Mouse (Mus musculus) midbrain, embryonic 11.5 days (tissue): Measurements from ENCODE around the gene Fem1b. TPM values are rescaled to one million over a fixed set of nuclear protein-coding genes. Genes with fewer than 3 reads are reported as not detected.
"Not testable (repeated sequence)": the region's sequence is repeated elsewhere in the genome, so short reads cannot be mapped to it uniquely, and the experiment has no call there.

Experiments used
- ATAC-seq: fragments of 200-750 bp; cut with Nextera tagmentation; 2 replicates; pipeline ENCODE4 v1.8.0; 2017; ENCODE audit warnings: moderate TSS enrichment, moderate library complexity; ENCODE audit not compliant: low FRiP score
- DNase-seq: peaks from one replicate; pipeline ENCODE4 v3.0.0; 2015; ENCODE audit warnings: low spot score; ENCODE audit errors: missing footprints
- H3K27ac ChIP-seq: fragments of 300-500 bp; sonication (generic); 2 replicates; pipeline ENCODE4 v1.5.1; 2014; ENCODE audit warnings: low read depth, low read length
- H3K27me3 ChIP-seq: fragments of 300-500 bp; sonication (generic); 2 replicates; pipeline ENCODE4 v1.6.1; 2014; ENCODE audit warnings: mild to moderate bottlenecking, low read length, moderate library complexity, mixed read lengths; ENCODE audit not compliant: control insufficient read depth, insufficient read depth
- H3K36me3 ChIP-seq: fragments of 300-500 bp; sonication (generic); 2 replicates; pipeline ENCODE4 v1.6.1; 2014; ENCODE audit warnings: mild to moderate bottlenecking, low read length, moderate library complexity, mixed read lengths; ENCODE audit not compliant: control insufficient read depth, insufficient read depth
- H3K4me1 ChIP-seq: fragments of 300-500 bp; sonication (generic); 2 replicates; pipeline ENCODE4 v1.6.1; 2014; ENCODE audit warnings: low read length; ENCODE audit not compliant: control insufficient read depth, insufficient read depth
- H3K4me2 ChIP-seq: fragments of 300-500 bp; sonication (generic); 2 replicates; pipeline ENCODE4 v1.6.1; 2014; ENCODE audit warnings: mild to moderate bottlenecking, moderate library complexity
- H3K4me3 ChIP-seq: fragments of 300-500 bp; sonication (generic); 2 replicates; pipeline ENCODE4 v1.5.1; 2014; ENCODE audit warnings: low read depth, low read length
- H3K9ac ChIP-seq: fragments of 300-500 bp; sonication (generic); 2 replicates; pipeline ENCODE4 v1.6.1; 2014; ENCODE audit warnings: low read length
- H3K9me3 ChIP-seq: fragments of 300-500 bp; sonication (generic); 2 replicates; pipeline ENCODE4 v1.6.1; 2016; ENCODE audit warnings: low read length; ENCODE audit not compliant: control insufficient read depth
- WGBS: fragments of 180-500 bp; shearing (Covaris S2); extraction: QIAGEN DNeasy Blood & Tissue Kit; methylation state at CpG from one replicate; pipeline ENCODE4 v1.1.7; 2014; 5-methylcytosine and 5-hydroxymethylcytosine counted together
- polyA plus RNA-seq: library from polyadenylated mRNA; unstranded; fragments of >200 nt; fragmentation: Nextera tagmentation; extraction: Ambion mirVana; gene quantifications from 2 replicates; pipeline ENCODE4 v1.2.1, GENCODE M21; 2014

Gene Fem1b
- polyA plus RNA-seq, 1 experiment from 2014 or later = 63.7 TPM

DNA sequence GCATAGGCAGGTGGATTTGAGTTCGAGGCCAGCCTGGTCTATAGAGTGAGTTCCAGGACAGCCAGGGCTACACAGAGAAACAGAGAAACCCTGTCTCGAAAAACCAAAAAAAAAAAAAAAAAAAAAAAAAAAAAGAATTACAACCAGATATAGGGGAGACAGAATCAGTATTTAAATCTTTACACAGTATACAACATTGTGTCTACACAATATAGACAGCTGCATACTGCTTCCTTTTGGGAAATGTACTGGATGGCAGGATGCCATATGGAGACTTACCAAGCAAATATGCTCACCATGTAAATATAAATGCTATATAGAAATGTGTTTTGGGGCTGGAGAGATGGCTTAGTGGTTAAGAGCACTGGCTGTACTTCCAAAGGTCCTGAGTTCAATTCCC, 12.5 kb downstream of the Fem1b start:
- H3K36me3 ChIP-seq = peaks cover 10% of the 10 kb centered on the region
- H3K4me1 ChIP-seq, H3K9me3 ChIP-seq, H3K4me3 ChIP-seq, H3K27ac ChIP-seq, H3K27me3 ChIP-seq, H3K9ac ChIP-seq, DNase-seq, H3K4me2 ChIP-seq, ATAC-seq: not testable (repeated sequence)
- WGBS = 100% methylated on average over 2 of the region's 2 CpGs

DNA sequence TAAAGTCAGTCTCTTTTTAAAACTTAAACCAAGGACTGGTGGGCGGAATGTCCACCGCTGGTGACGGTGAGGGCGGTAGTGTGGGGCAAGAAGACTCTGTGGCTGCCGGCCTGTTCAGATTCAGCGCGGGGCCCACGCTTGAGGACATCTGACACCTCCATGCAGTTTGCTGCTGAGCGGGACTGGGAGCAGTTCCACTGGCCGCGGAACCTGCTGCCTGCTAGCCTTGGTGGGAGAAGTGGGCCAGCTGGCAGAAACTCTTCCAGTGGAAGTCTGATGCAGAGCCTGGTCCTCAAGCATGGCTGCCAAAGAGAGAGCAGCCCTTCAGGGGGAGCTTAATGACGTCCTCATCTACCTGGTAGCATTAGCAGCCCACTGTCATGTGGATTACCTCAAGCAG, 21.9 kb downstream of the Fem1b start:
- H3K4me1 ChIP-seq = no peaks in the 10 kb centered on the region
- 90% methylated on average over 12 of the region's 12 CpGs for WGBS

DNA sequence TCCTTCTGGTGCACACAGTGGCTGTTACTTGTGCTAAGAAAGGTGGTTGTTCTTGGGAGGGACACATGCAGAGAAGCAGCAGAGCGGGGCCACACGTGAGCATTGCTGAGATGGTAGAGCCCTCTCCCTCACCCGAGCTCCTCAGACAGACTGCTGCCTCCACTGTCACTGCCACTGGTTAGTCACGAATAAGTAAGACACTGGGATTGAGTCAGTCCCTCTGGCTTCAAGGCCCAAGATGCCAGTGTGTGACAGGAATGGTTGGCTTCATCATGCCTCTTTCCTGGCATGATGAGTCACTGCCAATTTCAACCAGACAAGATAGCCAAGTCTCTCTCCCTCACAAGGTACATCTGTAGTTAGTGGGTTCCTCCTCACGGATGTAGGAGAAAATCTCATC, 25.0 kb downstream of the Fem1b start:
- WGBS = 64% methylated on average over 5 of the region's 5 CpGs
- no peak overlapping the region for H3K4me2 ChIP-seq
- no peak overlapping the region for H3K27ac ChIP-seq
- no peaks in the 10 kb centered on the region for H3K9me3 ChIP-seq
- no peak overlapping the region for H3K9ac ChIP-seq
- no peaks in the 10 kb centered on the region for H3K36me3 ChIP-seq
- peaks cover 18% of the 10 kb centered on the region for H3K4me1 ChIP-seq
- H3K27me3 ChIP-seq = no peaks in the 10 kb centered on the region
- DNase-seq (no peak), ATAC-seq (no peak)
- H3K4me3 ChIP-seq = no peak overlapping the region

More for the DNA sequence above, 21.9 kb downstream of the Fem1b start:
- no peak overlapping the region for H3K9ac ChIP-seq
- DNase-seq (no peak), ATAC-seq (no peak)
- H3K36me3 ChIP-seq = no peaks in the 10 kb centered on the region
- H3K4me3 ChIP-seq = no peak overlapping the region
- H3K4me2 ChIP-seq = no peak overlapping the region
- no peaks in the 10 kb centered on the region for H3K27me3 ChIP-seq
- H3K9me3 ChIP-seq = no peaks in the 10 kb centered on the region
- no peak overlapping the region for H3K27ac ChIP-seq

DNA sequence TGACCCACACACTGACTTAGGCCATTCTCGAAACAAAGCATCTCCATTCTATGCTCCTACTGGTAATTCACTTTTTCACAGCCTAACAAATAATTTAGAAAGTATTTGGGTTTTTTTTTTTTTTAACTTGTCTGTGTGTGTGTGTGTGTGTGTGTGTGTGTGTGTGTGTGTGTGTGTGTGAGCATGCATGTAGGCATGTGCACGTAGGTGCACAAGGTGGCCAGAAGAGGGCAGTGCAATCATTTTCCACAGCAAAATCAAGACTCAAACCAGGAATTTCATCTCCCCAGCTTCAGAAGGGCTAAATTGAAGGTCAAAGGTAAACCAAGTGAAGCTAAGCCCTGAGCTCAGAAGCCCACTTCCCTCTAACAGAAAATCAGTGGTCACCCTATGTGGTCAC, 27.5 kb downstream of the Fem1b start:
- H3K4me1 ChIP-seq = peaks cover 21% of the 10 kb centered on the region
- no peaks in the 10 kb centered on the region for H3K36me3 ChIP-seq
- no peaks in the 10 kb centered on the region for H3K27me3 ChIP-seq
- H3K27ac ChIP-seq = no peak overlapping the region
- WGBS = 93% methylated on average over 2 of the region's 2 CpGs
- no peaks in the 10 kb centered on the region for H3K9me3 ChIP-seq
- H3K4me3 ChIP-seq = no peak overlapping the region
- H3K4me2 ChIP-seq = no peak overlapping the region
- DNase-seq = no peak
- H3K9ac ChIP-seq = no peak overlapping the region
- ATAC-seq = no peak

DNA sequence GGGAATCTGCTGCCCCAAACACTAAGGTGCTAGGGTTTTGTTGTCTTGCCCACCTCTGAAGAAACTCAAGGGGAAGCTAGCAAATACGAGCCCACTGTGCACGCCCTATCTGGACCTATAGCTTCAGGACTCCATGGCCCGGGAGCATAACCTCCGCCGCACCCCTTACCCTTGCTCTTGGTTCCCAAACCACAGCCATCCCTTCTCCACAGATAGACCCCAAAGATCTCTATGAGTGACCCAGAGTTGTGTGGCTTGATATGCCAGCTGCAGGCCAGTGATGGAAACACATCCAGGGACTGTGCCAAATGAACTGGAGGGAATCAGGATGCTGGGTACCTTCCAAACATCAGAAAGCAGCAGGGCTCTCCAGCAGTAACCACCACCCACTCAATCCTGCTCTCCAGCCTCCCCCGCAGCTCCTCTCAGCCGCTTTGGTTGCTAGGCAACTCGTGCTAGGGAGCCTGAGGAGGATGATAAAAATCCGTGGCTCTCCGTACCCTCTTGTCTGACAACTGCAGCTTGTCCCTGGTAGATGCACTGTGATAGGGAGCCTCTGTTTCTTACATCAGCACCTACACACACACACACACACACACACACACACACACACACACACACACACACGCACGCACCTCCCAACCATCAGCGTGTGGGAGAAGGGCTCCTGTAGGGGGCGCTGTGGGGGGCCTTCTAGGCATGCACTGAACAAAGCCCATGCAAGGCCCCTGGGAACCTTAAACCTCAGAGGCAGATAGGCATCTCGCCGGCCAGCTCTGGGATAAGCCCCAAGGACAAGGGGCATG, 28.6 kb downstream of the Fem1b start:
- ATAC-seq (peak; percentile 81), DNase-seq (peak; percentile 97)
- no peaks in the 10 kb centered on the region for H3K27me3 ChIP-seq
- H3K27ac ChIP-seq = peak overlapping the region; percentile 36; the same call in 1 of the 2 replicates
- H3K36me3 ChIP-seq = no peaks in the 10 kb centered on the region
- no peak overlapping the region; the same call in 1 of the 2 replicates for H3K9ac ChIP-seq
- 32% methylated on average over 15 of the region's 16 CpGs for WGBS
- no peaks in the 10 kb centered on the region for H3K9me3 ChIP-seq
- peak overlapping the region; percentile 12; the same call in 1 of the 2 replicates for H3K4me2 ChIP-seq
- no peak overlapping the region for H3K4me3 ChIP-seq
- H3K4me1 ChIP-seq = peaks cover 21% of the 10 kb centered on the region

DNA sequence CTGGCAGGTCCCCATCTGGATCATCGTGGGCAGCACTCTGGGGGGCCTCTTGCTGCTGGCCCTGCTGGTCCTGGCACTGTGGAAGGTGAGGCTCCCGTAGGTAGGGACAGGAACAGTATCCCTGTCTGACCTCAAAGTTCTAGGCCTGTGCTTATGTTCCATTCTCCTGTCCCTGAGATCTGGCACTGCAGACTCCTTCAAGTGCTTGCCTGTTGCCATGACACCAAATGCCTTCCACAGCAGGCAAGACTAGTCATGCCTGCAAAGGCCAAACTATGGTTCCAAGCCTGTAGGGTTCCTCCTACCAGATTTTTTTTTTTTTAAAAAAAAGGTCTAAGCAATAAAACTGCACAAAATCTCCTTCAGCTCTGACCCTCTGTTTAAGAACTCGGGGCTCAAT, 29.8 kb downstream of the Fem1b start:
- H3K27ac ChIP-seq = no peak overlapping the region

DNA sequence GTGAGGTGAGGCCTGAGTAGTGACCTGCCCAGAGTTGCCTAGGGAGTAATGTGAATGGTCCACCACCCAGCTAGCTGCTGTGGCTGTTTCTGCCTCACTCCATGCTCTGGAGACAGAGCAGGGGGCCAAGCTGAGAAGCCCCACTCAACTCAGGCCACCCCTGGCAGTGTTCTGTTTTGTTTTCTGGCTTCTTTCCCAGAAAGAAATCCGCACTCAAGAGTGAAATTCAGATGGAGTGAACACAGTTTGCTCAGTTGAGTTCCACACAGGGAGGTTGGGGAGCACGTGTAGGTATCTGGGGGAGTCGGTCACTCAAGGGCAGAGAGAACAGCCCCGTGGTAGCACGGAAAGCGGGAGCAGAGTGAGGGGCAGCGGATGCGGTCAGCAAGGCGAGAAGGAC, 33.0 kb downstream of the Fem1b start:
- H3K9me3 ChIP-seq = no peaks in the 10 kb centered on the region
- WGBS = 90% methylated on average over 9 of the region's 9 CpGs
- ATAC-seq (no peak), DNase-seq (no peak)
- H3K36me3 ChIP-seq = no peaks in the 10 kb centered on the region
- H3K4me1 ChIP-seq = peaks cover 21% of the 10 kb centered on the region
- no peak overlapping the region for H3K9ac ChIP-seq
- no peaks in the 10 kb centered on the region for H3K27me3 ChIP-seq
- H3K27ac ChIP-seq = no peak overlapping the region
- no peak overlapping the region for H3K4me2 ChIP-seq
- H3K4me3 ChIP-seq = no peak overlapping the region

More for the DNA sequence above, 29.8 kb downstream of the Fem1b start:
- Histone ChIP-seq H3K4me1 (peaks cover 21% of the 10 kb centered on the region), H3K36me3 (no peaks in the 10 kb centered on the region), H3K4me2 (no peak overlapping the region), H3K4me3 (no peak overlapping the region), H3K27me3 (no peaks in the 10 kb centered on the region), H3K9ac (no peak overlapping the region), H3K9me3 (no peaks in the 10 kb centered on the region)
- 52% methylated on average over 3 of the region's 3 CpGs for WGBS
- DNase-seq (no peak), ATAC-seq (no peak)

DNA sequence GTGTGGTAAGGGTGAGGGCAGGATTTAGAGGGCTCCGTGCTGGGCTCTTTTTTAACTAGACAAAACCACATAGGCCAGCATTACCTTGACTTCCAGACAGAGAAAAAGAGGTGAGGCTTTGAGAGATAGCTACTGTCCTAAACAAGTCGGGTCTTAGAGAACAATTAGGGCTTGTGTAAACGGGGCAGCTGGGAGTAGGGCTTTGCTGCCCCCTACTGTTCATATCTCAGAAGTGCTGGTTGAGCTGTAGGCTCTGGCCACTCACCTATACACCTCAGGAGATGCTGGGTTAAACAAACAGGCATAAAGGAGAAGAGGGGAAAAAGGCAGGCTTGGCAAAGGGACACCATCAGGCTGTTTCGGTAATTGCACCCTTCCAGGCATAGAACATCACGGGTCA, 34.3 kb downstream of the Fem1b start:
- peaks cover 10% of the 10 kb centered on the region; the same call in 1 of the 2 replicates for H3K4me1 ChIP-seq
- ATAC-seq (peak; percentile 44; the same call in 1 of the 2 replicates), DNase-seq (peak; percentile 96)
- WGBS = 9% methylated on average over 5 of the region's 5 CpGs
- H3K9me3 ChIP-seq = no peaks in the 10 kb centered on the region
- H3K27me3 ChIP-seq = no peaks in the 10 kb centered on the region
- H3K4me2 ChIP-seq = no peak overlapping the region
- no peak overlapping the region for H3K27ac ChIP-seq
- no peak overlapping the region for H3K9ac ChIP-seq
- H3K36me3 ChIP-seq = no peaks in the 10 kb centered on the region
- H3K4me3 ChIP-seq = no peak overlapping the region

DNA sequence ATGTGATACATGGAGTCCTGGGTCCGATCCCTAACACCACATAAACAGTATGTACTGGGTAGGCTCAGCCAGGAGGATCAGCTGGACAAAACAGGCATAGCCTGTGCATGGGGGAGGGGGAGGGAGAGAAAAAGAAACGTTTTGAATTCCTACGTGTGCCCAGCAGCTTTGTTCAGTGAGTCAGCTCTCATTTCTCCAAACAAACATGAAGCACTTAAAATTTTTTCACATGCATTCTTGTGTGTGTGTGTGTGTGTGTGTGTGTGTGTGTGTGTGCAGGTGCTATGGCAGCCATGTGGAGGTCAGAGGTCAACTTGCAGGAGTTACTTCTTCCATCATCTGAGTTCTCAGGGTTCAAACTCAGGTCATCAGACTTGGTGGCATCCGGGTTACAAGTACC, 36.3 kb downstream of the Fem1b start:
- no peaks in the 10 kb centered on the region for H3K9me3 ChIP-seq
- H3K9ac ChIP-seq = no peak overlapping the region
- H3K27me3 ChIP-seq = no peaks in the 10 kb centered on the region
- no peaks in the 10 kb centered on the region for H3K4me1 ChIP-seq
- no peak overlapping the region for H3K4me2 ChIP-seq
- no peak overlapping the region for H3K4me3 ChIP-seq
- ATAC-seq (no peak), DNase-seq (no peak)
- 78% methylated on average over 4 of the region's 4 CpGs for WGBS
- no peaks in the 10 kb centered on the region for H3K36me3 ChIP-seq
- H3K27ac ChIP-seq = no peak overlapping the region
